Mouse (Mus musculus): ENCODE data around the gene Prss21.

GRCm38 (mm10) chr17:23853292-23853691, 14.6 kb upstream of the Prss21 start:
- TF ChIP-seq TAL1 (IDR thresholded peaks at IDR 0.05; ENCODE audit: low read length) (no peak), GATA1 (IDR thresholded peaks at IDR 0.05; ENCODE audit: low read length) (no peak)

Data from erythroblast, embryonic 14.5 days (primary cell).